Mouse (Mus musculus): ENCODE measurements around the gene Selenom. TPM values are rescaled to one million over a fixed set of nuclear protein-coding genes. Genes with fewer than 3 reads are reported as not detected.
A peak's percentile ranks its signal among the peaks of the same experiment; 100 is the strongest.

Gene Selenom
- total and polyA plus RNA-seq, 3 experiments = 4.1 to 33.0 (median 7.1) TPM

- dilution Hi-C loops (cut with MboI; ENCODE audit: extremely low pct_ligation_motif_present, extremely low pct_unique_long_range_greater_than_20kb, low sequenced_read_pairs) = no loop called here
- Histone ChIP-seq H3K4me2 (ENCODE audit: insufficient read depth, low read depth, poor library complexity, severe bottlenecking) (peak overlapping the region; percentile 98), H3K79me2 (replicated peaks; ENCODE audit: control insufficient read depth, extremely low read depth, insufficient read depth, poor library complexity, severe bottlenecking) (no peaks in the 10 kb centered on the region), H3K4me1 (ENCODE audit: control insufficient read depth in 1 of 2, insufficient read depth in 2 of 2) (peaks cover 6 to 55% of the 10 kb centered on the region in 2 experiments), H3K36me3 (replicated peaks in 1 of 2; ENCODE audit: control insufficient read depth in 1 of 2, insufficient read depth in 1 of 2, low read length in 1 of 2) (no peaks in the 10 kb centered on the region), H3K9me3 (replicated peaks; ENCODE audit: low read length) (peaks cover 2% of the 10 kb centered on the region), H3K27me3 (replicated peaks) (no peaks in the 10 kb centered on the region), H3K4me3 (replicated peaks in 1 of 3; ENCODE audit: low read depth in 2 of 3, low read length in 2 of 3, poor library complexity in 1 of 3) (peak overlapping the region; percentile 53 to 68 (median 56)), H3K9ac (ENCODE audit: insufficient read depth, low read depth) (peak overlapping the region; percentile 75), H3K27ac (ENCODE audit: insufficient read depth, low read depth) (no peak overlapping the region)
- in situ Hi-C loops (cut with MboI; ENCODE audit: low pct_ligation_motif_present, low pct_unique_long_range_greater_than_20kb, low sequenced_read_pairs) = loop anchor here (25.0 kb wide), 1 partner anchor 373 kb away; the partner anchor contains the start of gene Slc35e4
- DNase-seq (ENCODE audit: extremely low read depth) = peak; percentile 96
- TF ChIP-seq NRF1 (IDR thresholded peaks at IDR 0.05; ENCODE audit: low read depth, low read length) (peak; percentile 42; the same call in 1 of the 2 replicates), GABPA (IDR thresholded peaks at IDR 0.05; ENCODE audit: insufficient replicate concordance, low read depth, low read length) (peak; percentile 33; the same call in 1 of the 2 replicates), USF2 (conservative IDR thresholded peaks at IDR 0.05; ENCODE audit: low read depth, low read length) (no peak), CHD2 (IDR thresholded peaks at IDR 0.05; ENCODE audit: low read length) (peak; percentile 66; the same call in 1 of the 2 replicates), ETS1 (conservative IDR thresholded peaks at IDR 0.05; ENCODE audit: low read depth, low read length) (no peak), JUN (IDR thresholded peaks at IDR 0.05; ENCODE audit: insufficient read depth, low read depth, low read length) (no peak), HCFC1 (IDR thresholded peaks at IDR 0.05; ENCODE audit: low read depth, low read length) (peak; percentile 99), ELF1 (IDR thresholded peaks at IDR 0.05; ENCODE audit: low read depth, low read length) (peak; percentile 58), ZC3H11A (IDR thresholded peaks at IDR 0.05; ENCODE audit: low read depth, low read length) (no peak), MAX (IDR thresholded peaks at IDR 0.05; ENCODE audit: low read length) (0 out of 2 replicates have a peak, but pooled peaks have one; percentile 45), TBP (conservative IDR thresholded peaks at IDR 0.05; ENCODE audit: low read depth, low read length) (peak; percentile 76), SIN3A (IDR thresholded peaks at IDR 0.05; ENCODE audit: low read length) (peak; percentile 91), NELFE (IDR thresholded peaks at IDR 0.05; ENCODE audit: low read depth, low read length) (peak; percentile 81), POLR2AphosphoS2 (IDR thresholded peaks at IDR 0.05; ENCODE audit: low read depth, low read length) (peak; percentile 57; the same call in 1 of the 2 replicates), E2F4 (IDR thresholded peaks at IDR 0.05; ENCODE audit: insufficient replicate concordance, low read depth, low read length) (0 out of 2 replicates have a peak, but pooled peaks have one; percentile 40), MXI1 (IDR thresholded peaks at IDR 0.05; ENCODE audit: low read depth, low read length) (peak; percentile 83), MEF2A (IDR thresholded peaks at IDR 0.05; ENCODE audit: borderline replicate concordance, low read depth, low read length) (peak; percentile 72), ZKSCAN1 (IDR thresholded peaks at IDR 0.05; ENCODE audit: borderline replicate concordance, low read depth, low read length) (no peak), ZNF384 (IDR thresholded peaks at IDR 0.05; ENCODE audit: low read depth, low read length) (no peak), CTCF (conservative IDR thresholded peaks at IDR 0.05 in 1 of 2, IDR thresholded peaks at IDR 0.05 in 1 of 2; ENCODE audit: low read depth in 2 of 2, low read length in 2 of 2) (peak in 1 of 2 experiments; percentile 0; a peak in 1 of 4 replicates), KAT2A (IDR thresholded peaks at IDR 0.05; ENCODE audit: insufficient replicate concordance, low read length) (peak; percentile 88; the same call in 1 of the 2 replicates), ZMIZ1 (IDR thresholded peaks at IDR 0.05; ENCODE audit: low read depth, low read length) (peak; percentile 94), MAZ (IDR thresholded peaks at IDR 0.05; ENCODE audit: low read depth, low read length) (peak; percentile 88), EP300 (IDR thresholded peaks at IDR 0.05; ENCODE audit: low read length) (no peak; the same call in 1 of the 2 replicates), MAFK (IDR thresholded peaks at IDR 0.05; ENCODE audit: insufficient replicate concordance, low read length) (no peak), TCF12 (IDR thresholded peaks at IDR 0.05; ENCODE audit: low read depth, low read length) (peak; percentile 93), JUND (conservative IDR thresholded peaks at IDR 0.05; ENCODE audit: low read depth, low read length) (no peak), PAX5 (IDR thresholded peaks at IDR 0.05; ENCODE audit: low read length) (no peak), POLR2A (IDR thresholded peaks at IDR 0.05; ENCODE audit: low read depth, low read length) (peak; percentile 88), MYC (IDR thresholded peaks at IDR 0.05; ENCODE audit: low read depth, low read length) (peak; percentile 33; the same call in 1 of the 2 replicates), RAD21 (IDR thresholded peaks at IDR 0.05; ENCODE audit: low read depth, low read length) (no peak), IRF4 (IDR thresholded peaks at IDR 0.05; ENCODE audit: low read depth, low read length) (0 out of 2 replicates have a peak, but pooled peaks have one; percentile 26), SMC3 (IDR thresholded peaks at IDR 0.05; ENCODE audit: low read depth, low read length) (no peak), UBTF (IDR thresholded peaks at IDR 0.05; ENCODE audit: low read depth, low read length) (no peak; the same call in 1 of the 2 replicates), USF1 (IDR thresholded peaks at IDR 0.05; ENCODE audit: low read depth, low read length) (no peak), BHLHE40 (IDR thresholded peaks at IDR 0.05; ENCODE audit: low read depth, low read length) (no peak), CHD1 (IDR thresholded peaks at IDR 0.05; ENCODE audit: low read depth, low read length) (no peak), RCOR1 (conservative IDR thresholded peaks at IDR 0.05; ENCODE audit: low read depth, low read length) (peak; percentile 44; the same call in 1 of the 2 replicates)
These were observed 24.8 kb downstream of the Selenom start for GRCm38 (mm10) chr11:3539111-3539825.

All from CH12.LX (cell line).